Mouse (Mus musculus) erythroblast, adult 5-6 weeks (primary cell): Measurements from ENCODE around the gene Ctnna3. TPM values are rescaled to one million over a fixed set of nuclear protein-coding genes. Genes with fewer than 3 reads are reported as not detected.
A peak's percentile ranks its signal among the peaks of the same experiment; 100 is the strongest.
"Not testable (repeated sequence)": the region's sequence is repeated elsewhere in the genome, so short reads cannot be mapped to it uniquely, and the experiment has no call there.

Source experiments
- ATAC-seq: replicated peaks from 2 replicates; pipeline ENCODE4 v1.8.0; 2016; ENCODE audit warnings: moderate number of reproducible peaks, mild to moderate bottlenecking, moderate TSS enrichment, inconsistent platforms; ENCODE audit not compliant: poor library complexity, low FRiP score, severe bottlenecking
- total RNA-seq, 2 experiments: library from RNA; stranded (forward) in 1 of 2; stranded (reverse) in 1 of 2; fragments of 150-400 nt in 1 of 2; fragments of 200-764, 138-1000 nt in 1 of 2; gene quantifications; 2 replicates each; pipeline versions ENCODE4 v1.2.3 to v1.2.4; 2015 to 2017; ENCODE audit warnings: low replicate concordance in 2 of 2

Ctnna3 gene
- total RNA-seq (2015; ENCODE audit: low replicate concordance): not detected in 2 replicates
- total RNA-seq (2017; ENCODE audit: low replicate concordance): not detected in 2 replicates

GRCm38 (mm10) chr10:63429785-63430305 lies at the start of gene Ctnna3:
TSS of gene Ctnna3 (plus strand) at chr10:63430098.
- ATAC-seq: peak; percentile 93

DNA sequence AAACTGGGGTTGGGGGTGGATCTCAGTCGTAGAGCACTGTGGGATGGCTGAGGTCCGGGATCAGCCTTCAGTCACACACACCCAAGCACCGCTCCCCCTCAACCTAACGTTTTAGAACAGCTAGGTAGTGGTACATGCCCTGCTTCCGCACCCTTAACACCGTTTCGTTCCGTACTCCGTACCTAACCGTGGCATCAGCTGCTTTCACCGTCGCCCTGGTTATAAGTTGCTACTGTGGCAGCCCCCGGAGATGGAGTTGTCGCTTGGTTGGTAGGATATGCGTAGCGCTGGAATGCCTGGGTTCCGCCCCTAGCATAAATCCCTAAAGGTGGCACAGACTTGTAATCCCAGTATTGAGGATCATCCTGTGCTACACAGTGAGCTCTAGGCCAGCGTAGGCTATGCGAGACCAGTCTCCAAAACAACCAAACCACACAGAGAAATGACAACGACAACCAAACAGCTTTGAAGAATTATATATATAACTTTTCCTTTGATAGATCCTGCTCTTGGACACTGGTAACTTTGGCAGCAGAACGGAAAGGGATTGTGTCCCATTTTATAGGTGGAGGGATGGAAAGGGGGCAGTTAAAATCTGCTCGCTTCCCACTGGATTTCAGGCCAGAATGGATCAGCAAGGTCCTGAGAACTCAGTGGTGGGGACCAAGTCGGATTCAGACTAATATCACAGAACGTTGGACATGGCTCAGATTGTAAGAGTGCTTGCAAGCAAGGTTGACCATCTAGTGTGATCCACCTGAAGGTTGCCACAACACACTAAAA lies 48.2 kb upstream of the Ctnna3 start, which contains the start of gene Sirt1:
Gene Sirt1, minus strand, starts transcription at position 207 of the 783 bp plus-strand sequence.
- no peak for ATAC-seq

DNA sequence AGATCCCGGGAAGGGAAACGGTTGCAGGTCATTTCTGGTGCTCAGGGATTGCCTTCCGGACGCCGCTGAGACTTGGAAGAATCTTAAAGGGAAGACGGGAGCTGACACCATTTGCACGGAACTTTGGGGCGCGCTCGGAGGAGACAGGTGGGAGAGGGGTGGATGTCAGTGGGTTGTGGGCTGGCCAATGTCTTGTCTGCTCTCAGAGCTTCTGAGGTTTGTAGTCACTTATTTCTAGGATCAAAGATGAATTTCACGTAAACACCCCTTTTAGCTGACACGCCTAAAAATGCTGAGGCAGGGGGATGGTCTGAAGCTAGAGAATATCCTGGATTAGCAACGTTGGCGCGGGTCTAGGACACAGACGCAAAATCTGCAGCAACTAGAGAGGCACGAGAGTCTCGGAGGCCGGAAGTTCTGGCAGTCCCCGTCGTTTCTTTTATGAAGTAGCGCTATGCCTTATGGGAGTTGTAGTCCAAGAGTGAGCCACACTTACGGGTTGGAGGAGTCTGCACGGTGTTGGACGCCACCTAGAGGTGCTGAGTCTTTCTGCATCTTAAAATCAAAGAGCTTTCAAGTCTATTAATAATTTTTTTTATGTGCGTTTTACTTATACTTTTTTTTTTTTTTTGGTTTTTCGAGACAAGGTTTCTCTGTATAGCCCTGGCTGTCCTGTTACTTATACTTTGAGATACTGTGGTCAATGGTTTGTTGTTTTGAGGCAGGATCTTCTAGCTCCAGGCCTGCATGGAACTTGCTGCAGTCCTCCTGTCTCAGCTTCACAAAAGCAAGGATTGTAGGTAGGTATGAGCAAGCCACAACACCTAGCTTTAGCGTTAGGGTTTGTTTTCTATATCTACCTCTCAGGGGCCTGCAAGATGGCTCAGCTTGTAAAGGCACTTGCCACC lies 47.3 kb upstream of the Ctnna3 start, which contains the start of gene Dnajc12:
Gene Dnajc12, plus strand, starts transcription at position 72 of the 908 bp plus-strand sequence.
- peak; percentile 97 for ATAC-seq

DNA sequence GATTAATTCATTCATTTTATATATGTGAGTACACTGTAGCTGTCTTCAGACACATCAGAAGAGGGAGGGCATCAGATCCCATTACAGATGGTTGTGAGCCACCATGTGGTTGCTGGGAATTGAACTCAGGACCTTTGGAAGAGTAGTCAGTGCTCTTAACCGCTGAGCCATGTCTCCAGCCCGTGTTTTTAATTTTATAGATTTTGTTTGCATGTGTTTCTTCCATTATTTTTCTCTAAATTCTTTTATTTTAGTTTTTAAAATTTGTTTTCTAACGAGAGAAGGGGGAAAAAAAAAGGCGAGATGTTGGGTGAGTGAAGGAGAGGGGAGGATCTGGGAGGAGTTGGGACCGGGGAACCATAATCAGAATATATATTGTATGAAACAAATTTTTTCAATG lies 44.0 kb upstream of the Ctnna3 start:
- ATAC-seq: not testable (repeated sequence)

DNA sequence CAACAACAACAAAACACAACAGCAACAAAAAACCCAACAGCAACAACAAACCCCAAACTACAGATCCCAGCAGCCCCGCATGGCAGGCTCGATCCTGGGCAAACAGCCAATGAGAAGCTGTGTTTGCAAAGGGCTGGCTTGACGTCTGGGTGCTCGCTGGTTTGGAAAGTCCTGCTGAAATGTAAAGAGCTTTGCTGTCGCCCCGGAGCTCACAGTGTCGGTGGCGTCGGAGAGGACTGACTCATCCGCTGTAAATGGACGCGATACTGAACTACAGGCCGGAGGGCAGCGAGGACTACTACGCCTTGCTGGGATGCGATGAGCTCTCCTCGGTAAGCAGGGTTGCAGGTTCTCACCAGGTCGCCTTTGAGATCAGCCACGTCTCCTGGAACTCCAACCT lies 43.5 kb upstream of the Ctnna3 start:
- ATAC-seq: peak; percentile 81

DNA sequence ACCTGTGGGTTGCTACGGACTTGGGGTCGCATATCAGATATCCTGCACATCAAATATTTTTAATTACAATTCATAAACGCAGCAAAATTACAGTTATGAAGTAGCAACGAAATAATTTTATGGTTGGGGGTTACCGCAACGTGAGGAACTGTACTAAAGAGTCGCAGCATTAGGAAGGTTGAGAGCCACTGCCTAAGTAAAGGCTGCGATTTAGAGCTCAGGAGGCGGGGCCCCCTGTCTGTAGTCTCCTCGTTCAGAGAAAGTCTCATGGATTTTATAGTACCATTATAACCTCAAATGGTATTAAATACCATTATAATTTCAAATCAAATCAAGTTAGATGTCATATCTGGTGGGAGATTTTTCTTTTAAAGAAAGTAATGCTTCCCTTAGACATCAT lies 42.9 kb upstream of the Ctnna3 start:
- ATAC-seq: no peak

DNA sequence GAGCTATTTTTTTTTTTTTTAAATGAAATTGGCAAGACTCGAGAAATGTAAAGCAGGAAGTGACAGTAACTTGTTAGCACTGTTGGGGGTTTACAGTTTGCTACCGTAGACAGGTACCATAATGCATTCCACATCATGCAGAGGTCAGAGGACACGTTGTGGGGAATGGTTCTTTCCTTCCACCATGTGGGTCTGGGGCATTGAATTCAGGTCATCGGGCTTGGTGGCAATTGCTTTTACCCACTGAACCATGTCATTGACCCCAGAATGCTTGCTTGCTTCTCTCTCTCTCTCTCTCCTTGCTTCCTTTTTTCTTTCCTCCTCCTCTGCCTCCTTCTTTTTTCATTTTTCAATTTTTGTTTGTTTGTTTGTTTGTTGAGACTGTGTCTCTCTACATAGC lies 41.0 kb upstream of the Ctnna3 start:
- ATAC-seq: no peak

DNA sequence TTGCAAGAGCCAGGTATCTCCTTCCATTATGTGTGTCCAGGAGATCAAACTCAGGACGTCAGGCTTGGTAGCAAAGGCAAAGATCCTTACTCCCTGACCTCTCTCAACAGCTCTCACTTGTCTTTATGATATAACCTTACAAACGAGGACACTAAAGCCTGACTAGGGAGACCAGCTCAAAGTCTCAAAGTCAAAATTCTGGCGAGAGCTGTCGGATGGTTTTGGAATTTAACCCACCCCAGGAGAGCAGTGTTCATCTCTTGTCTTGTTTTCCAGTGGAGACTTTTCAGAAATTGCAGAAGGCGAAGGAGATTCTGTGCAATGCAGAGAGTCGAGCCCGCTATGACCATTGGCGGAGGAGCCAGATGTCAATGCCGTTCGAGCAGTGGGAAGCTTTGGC lies 32.9 kb upstream of the Ctnna3 start:
- no peak for ATAC-seq

GRCm38 (mm10) chr10:63402731-63403504 lies 27.0 kb upstream of the Ctnna3 start:
- no peak for ATAC-seq

DNA sequence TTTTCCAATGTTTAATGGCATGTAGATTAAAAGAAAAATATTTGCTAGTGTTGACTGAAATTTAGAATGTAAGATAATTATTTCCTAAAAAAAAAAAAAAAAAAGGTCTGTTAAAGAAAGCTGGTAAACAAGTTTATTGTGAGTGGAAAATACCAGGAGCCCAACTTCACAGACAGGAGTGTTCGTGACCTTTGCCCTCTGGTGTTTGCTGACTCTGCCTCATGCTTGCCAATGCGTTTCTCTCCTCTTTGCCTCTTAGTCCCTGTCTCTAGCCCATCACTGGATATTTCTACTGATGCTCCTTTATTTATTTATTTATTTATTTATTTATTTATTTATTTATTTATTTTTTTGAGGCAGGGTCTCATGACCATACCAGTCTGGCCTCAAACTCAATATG lies 26.3 kb upstream of the Ctnna3 start:
- ATAC-seq: no peak

DNA sequence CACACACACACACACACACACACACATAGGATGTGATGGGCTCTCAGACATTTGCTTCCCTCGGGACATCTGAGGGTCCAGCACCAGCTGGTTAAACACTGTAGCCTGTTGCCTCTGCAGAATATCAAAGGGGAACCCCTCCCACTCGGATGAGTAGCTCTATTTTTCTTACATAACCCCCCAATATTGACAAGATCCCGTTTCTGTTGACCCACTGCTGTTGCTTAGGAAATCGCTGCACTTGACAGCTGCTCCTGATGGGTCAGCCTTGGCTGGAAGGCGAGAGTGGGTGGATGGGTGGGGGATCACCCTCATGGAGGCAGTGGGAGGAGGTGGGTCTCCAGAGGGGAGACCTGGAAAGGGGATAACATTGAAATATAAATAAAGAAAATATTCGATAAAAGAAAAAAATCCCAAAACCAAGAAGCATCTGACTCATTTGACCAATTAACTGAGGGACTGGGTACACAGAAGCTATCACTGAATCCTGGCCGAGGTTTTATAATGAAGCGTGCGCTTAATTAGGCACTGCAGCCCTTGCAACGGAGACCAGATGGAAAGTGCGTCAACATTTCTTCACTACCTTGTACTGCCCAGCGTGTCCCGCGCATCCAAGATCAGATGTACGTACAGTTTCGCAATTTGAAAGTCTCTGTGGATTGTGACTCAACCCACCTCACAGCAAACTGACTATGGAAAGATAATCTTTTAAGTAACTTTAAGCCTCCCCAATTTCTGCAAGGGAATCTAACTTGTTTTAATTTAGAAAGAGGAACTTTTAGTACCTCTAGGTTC lies 19.5 kb upstream of the Ctnna3 start:
- ATAC-seq: no peak

DNA sequence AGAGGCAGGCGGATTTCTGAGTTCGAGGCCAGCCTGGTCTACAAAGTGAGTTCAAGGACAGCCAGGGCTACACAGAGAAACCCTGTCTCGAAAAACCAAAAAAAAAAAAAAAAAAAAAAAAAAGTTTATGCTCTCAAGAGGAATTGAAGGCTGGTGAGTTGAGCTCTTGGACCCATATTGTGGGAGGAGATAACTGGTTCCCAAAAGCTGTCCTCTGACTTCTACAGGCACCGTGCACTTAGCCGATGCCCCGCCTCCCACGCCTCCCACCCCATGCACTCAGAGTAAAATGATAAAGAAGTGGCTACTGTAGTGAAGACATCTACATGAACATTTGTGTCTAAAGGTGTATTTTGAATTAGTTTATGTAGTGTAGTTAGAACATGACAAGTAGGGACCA lies 18.2 kb upstream of the Ctnna3 start:
- not testable (repeated sequence) for ATAC-seq

GRCm38 (mm10) chr10:63412756-63413155 lies 17.1 kb upstream of the Ctnna3 start:
- ATAC-seq: no peak

GRCm38 (mm10) chr10:63415287-63415686 lies 14.6 kb upstream of the Ctnna3 start:
- ATAC-seq: no peak

- ATAC-seq: no peak
These were observed 14.0 kb upstream of the Ctnna3 start for GRCm38 (mm10) chr10:63415850-63416249.

DNA sequence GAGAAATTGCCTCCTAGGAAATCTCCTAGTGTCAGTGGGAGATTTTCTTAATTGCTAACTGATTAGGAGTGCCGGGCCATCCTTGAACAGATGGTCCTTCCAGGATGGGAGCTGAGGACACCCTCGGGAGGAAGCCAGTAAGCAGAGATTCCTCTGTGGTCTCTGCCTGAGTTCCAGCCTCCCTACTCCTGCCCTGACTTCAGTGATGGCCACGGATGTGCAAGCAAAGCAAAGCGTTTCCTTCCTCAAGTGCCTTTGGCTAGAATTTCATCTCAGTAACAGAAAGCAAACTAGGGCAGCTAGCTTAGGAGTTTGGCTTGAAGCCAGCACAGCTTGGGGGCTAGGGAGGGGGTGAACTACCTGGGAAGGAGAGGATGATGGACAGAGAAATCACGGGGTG lies 12.8 kb upstream of the Ctnna3 start:
- no peak for ATAC-seq

GRCm38 (mm10) chr10:63421739-63422735 lies 7.9 kb upstream of the Ctnna3 start, which contains the start of gene Gm7075:
TSS of gene Gm7075 (minus strand) at chr10:63421789.
- ATAC-seq: peak; percentile 81

DNA sequence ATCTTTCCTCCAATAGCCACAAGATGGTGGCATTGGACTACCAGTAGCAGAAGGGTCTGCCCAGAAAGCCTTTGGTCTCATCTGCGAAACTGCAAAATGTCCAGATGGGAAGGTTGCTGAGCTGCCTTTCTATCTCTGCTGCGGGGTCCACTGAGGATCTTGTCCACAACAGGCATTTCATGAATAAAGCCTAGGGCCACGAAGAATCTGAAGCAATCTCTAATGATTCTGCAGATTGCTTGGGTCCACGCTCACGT lies 7.2 kb upstream of the Ctnna3 start:
- no peak for ATAC-seq
